Mouse (Mus musculus) CH12.LX (cell line): ENCODE data around the gene Ppa2. TPM values are rescaled to one million over a fixed set of nuclear protein-coding genes. Genes with fewer than 3 reads are reported as not detected.
A peak's percentile ranks its signal among the peaks of the same experiment; 100 is the strongest.

Source experiments
- DNase-seq: peaks from one replicate; pipeline ENCODE4 v3.0.0-alpha.2; 2013; ENCODE audit errors: extremely low read depth
- H3K27ac ChIP-seq: 2 replicates; pipeline ENCODE4 v1.5.1; 2012; ENCODE audit warnings: low read depth, mild to moderate bottlenecking, control low read depth, moderate library complexity; ENCODE audit not compliant: insufficient read depth
- H3K27me3 ChIP-seq: replicated peaks from 2 replicates; pipeline ENCODE3; 2012; ENCODE audit warnings: inconsistent platforms
- H3K36me3 ChIP-seq, 2 experiments: replicated peaks in 1 of 2; 2 replicates each; pipeline versions ENCODE3 to v1.6.1; 2012; ENCODE audit warnings: inconsistent platforms in 1 of 2, low read length in 1 of 2, mild to moderate bottlenecking in 1 of 2, mixed read lengths in 1 of 2, moderate library complexity in 1 of 2; ENCODE audit not compliant: control insufficient read depth in 1 of 2, insufficient read depth in 1 of 2
- H3K4me1 ChIP-seq, 2 experiments: 2 replicates each; pipeline ENCODE4 v1.6.1; 2012; ENCODE audit warnings: inconsistent platforms in 1 of 2, moderate library complexity in 1 of 2; ENCODE audit not compliant: insufficient read depth in 2 of 2, control insufficient read depth in 1 of 2
- H3K4me2 ChIP-seq: 2 replicates; pipeline ENCODE4 v1.6.1; 2012; ENCODE audit warnings: low read depth, mild to moderate bottlenecking, control low read depth; ENCODE audit not compliant: poor library complexity, insufficient read depth, severe bottlenecking
- H3K4me3 ChIP-seq, 3 experiments: fragments of 150-350 bp in 1 of 3; sonication (generic) in 1 of 3; replicated peaks in 1 of 3; 2 replicates each; pipeline versions ENCODE3 to v1.5.1; 2011 to 2012; ENCODE audit warnings: low read depth in 2 of 3, low read length in 2 of 3, mild to moderate bottlenecking in 2 of 3, moderate library complexity in 2 of 3, control low read depth in 1 of 3, improper control_type of control experiment in 1 of 3, inconsistent platforms in 1 of 3, mixed read lengths in 1 of 3; ENCODE audit not compliant: poor library complexity in 1 of 3
- H3K79me2 ChIP-seq: replicated peaks from 2 replicates; pipeline ENCODE4 v1.6.1; 2012; ENCODE audit warnings: mild to moderate bottlenecking, moderate library complexity; ENCODE audit not compliant: control insufficient read depth, poor library complexity, insufficient read depth, severe bottlenecking; ENCODE audit errors: extremely low read depth
- H3K9ac ChIP-seq: 2 replicates; pipeline ENCODE4 v1.6.1; 2012; ENCODE audit warnings: low read depth, mild to moderate bottlenecking, control low read depth, moderate library complexity; ENCODE audit not compliant: insufficient read depth
- H3K9me3 ChIP-seq: replicated peaks from 2 replicates; pipeline ENCODE3; 2012; ENCODE audit warnings: low read length, inconsistent platforms, mixed read lengths
- BHLHE40 ChIP-seq: IDR thresholded peaks from 2 replicates; pipeline ENCODE4 v1.6.1; 2011; ENCODE audit warnings: mild to moderate bottlenecking, low read depth, low read length, improper control_type of control experiment
- CHD1 ChIP-seq: IDR thresholded peaks from 2 replicates; pipeline ENCODE4 v1.6.1; 2012; ENCODE audit warnings: low read depth, low read length, improper control_type of control experiment, inconsistent platforms
- CHD2 ChIP-seq: IDR thresholded peaks from 2 replicates; pipeline ENCODE4 v1.6.1; 2011; ENCODE audit warnings: low read length, improper control_type of control experiment
- E2F4 ChIP-seq: IDR thresholded peaks from 2 replicates; pipeline ENCODE4 v1.6.1; 2011; ENCODE audit warnings: low read depth, low read length, improper control_type of control experiment; ENCODE audit not compliant: insufficient replicate concordance
- ELF1 ChIP-seq: IDR thresholded peaks from 2 replicates; pipeline ENCODE4 v1.6.1; 2014; ENCODE audit warnings: low read depth, mild to moderate bottlenecking, inconsistent platforms, low read length, improper control_type of control experiment
- EP300 ChIP-seq: IDR thresholded peaks from 2 replicates; pipeline ENCODE4 v1.6.1; 2011; ENCODE audit warnings: low read length, improper control_type of control experiment
- ETS1 ChIP-seq: conservative IDR thresholded peaks from 2 replicates; pipeline ENCODE4 v1.6.1; 2012; ENCODE audit warnings: low read depth, mild to moderate bottlenecking, inconsistent platforms, low read length, improper control_type of control experiment, moderate library complexity
- GABPA ChIP-seq: IDR thresholded peaks from 2 replicates; pipeline ENCODE4 v1.6.1; 2012; ENCODE audit warnings: low read depth, low read length, improper control_type of control experiment, inconsistent platforms; ENCODE audit not compliant: insufficient replicate concordance
- HCFC1 ChIP-seq: IDR thresholded peaks from 2 replicates; pipeline ENCODE4 v1.6.1; 2012; ENCODE audit warnings: low read depth, mild to moderate bottlenecking, inconsistent platforms, low read length, improper control_type of control experiment
- IRF4 ChIP-seq: IDR thresholded peaks from 2 replicates; pipeline ENCODE4 v1.6.1; 2014; ENCODE audit warnings: low read depth, mild to moderate bottlenecking, inconsistent platforms, low read length, improper control_type of control experiment
- JUND ChIP-seq: conservative IDR thresholded peaks from 2 replicates; pipeline ENCODE4 v1.6.1; 2011; ENCODE audit warnings: low read depth, low read length, improper control_type of control experiment
- KAT2A ChIP-seq: IDR thresholded peaks from 2 replicates; pipeline ENCODE4 v1.6.1; 2012; ENCODE audit warnings: low read length, improper control_type of control experiment, inconsistent platforms; ENCODE audit not compliant: insufficient replicate concordance
- MAFK ChIP-seq: IDR thresholded peaks from 2 replicates; pipeline ENCODE4 v1.6.1; 2011; ENCODE audit warnings: low read length, improper control_type of control experiment; ENCODE audit not compliant: insufficient replicate concordance
- MAX ChIP-seq: IDR thresholded peaks from 2 replicates; pipeline ENCODE4 v1.6.1; 2011; ENCODE audit warnings: low read length, improper control_type of control experiment
- MAZ ChIP-seq: IDR thresholded peaks from 2 replicates; pipeline ENCODE4 v1.6.1; 2012; ENCODE audit warnings: low read depth, mild to moderate bottlenecking, inconsistent platforms, low read length, improper control_type of control experiment, moderate library complexity
- MEF2A ChIP-seq: IDR thresholded peaks from 2 replicates; pipeline ENCODE4 v1.6.1; 2014; ENCODE audit warnings: low read depth, mild to moderate bottlenecking, inconsistent platforms, low read length, improper control_type of control experiment, borderline replicate concordance
- MXI1 ChIP-seq: IDR thresholded peaks from 2 replicates; pipeline ENCODE4 v1.6.1; 2011; ENCODE audit warnings: mild to moderate bottlenecking, low read depth, low read length, improper control_type of control experiment
- MYC ChIP-seq: IDR thresholded peaks from 2 replicates; pipeline ENCODE4 v1.6.1; 2011; ENCODE audit warnings: low read depth, mild to moderate bottlenecking, improper control_type of control experiment, low read length
- NRF1 ChIP-seq: IDR thresholded peaks from 2 replicates; pipeline ENCODE4 v1.6.1; 2014; ENCODE audit warnings: low read depth, mild to moderate bottlenecking, inconsistent platforms, low read length, improper control_type of control experiment, moderate library complexity
- PAX5 ChIP-seq: IDR thresholded peaks from 2 replicates; pipeline ENCODE4 v1.6.1; 2012; ENCODE audit warnings: low read length, inconsistent platforms, mixed read lengths
- POLR2A ChIP-seq: IDR thresholded peaks from 2 replicates; pipeline ENCODE4 v1.6.1; 2011; ENCODE audit warnings: low read depth, mild to moderate bottlenecking, improper control_type of control experiment, low read length
- POLR2AphosphoS2 ChIP-seq: IDR thresholded peaks from 2 replicates; pipeline ENCODE4 v1.6.1; 2011; ENCODE audit warnings: low read depth, low read length, improper control_type of control experiment
- RCOR1 ChIP-seq: conservative IDR thresholded peaks from 2 replicates; pipeline ENCODE4 v1.6.1; 2012; ENCODE audit warnings: low read depth, mild to moderate bottlenecking, inconsistent platforms, low read length, improper control_type of control experiment
- TBP ChIP-seq: conservative IDR thresholded peaks from 2 replicates; pipeline ENCODE4 v1.6.1; 2011; ENCODE audit warnings: low read depth, low read length, improper control_type of control experiment
- TCF12 ChIP-seq: IDR thresholded peaks from 2 replicates; pipeline ENCODE4 v1.6.1; 2014; ENCODE audit warnings: low read depth, mild to moderate bottlenecking, inconsistent platforms, low read length, improper control_type of control experiment
- UBTF ChIP-seq: IDR thresholded peaks from 2 replicates; pipeline ENCODE4 v1.6.1; 2012; ENCODE audit warnings: low read depth, mild to moderate bottlenecking, inconsistent platforms, low read length, improper control_type of control experiment, moderate library complexity
- USF1 ChIP-seq: IDR thresholded peaks from 2 replicates; pipeline ENCODE4 v1.6.1; 2014; ENCODE audit warnings: low read depth, mild to moderate bottlenecking, inconsistent platforms, low read length, improper control_type of control experiment
- ZC3H11A ChIP-seq: IDR thresholded peaks from 2 replicates; pipeline ENCODE4 v1.6.1; 2012; ENCODE audit warnings: low read depth, mild to moderate bottlenecking, inconsistent platforms, low read length, improper control_type of control experiment
- ZKSCAN1 ChIP-seq: IDR thresholded peaks from 2 replicates; pipeline ENCODE4 v1.6.1; 2012; ENCODE audit warnings: low read depth, inconsistent platforms, low read length, improper control_type of control experiment, borderline replicate concordance
- ZNF384 ChIP-seq: IDR thresholded peaks from 2 replicates; pipeline ENCODE4 v1.6.1; 2012; ENCODE audit warnings: low read depth, low read length, improper control_type of control experiment, inconsistent platforms
- dilution Hi-C: fragments of 300-500 bp; cut with MboI; formaldehyde crosslinking; loops from 2 replicates; pipeline ENCODE4 v1.14.3; 2020; ENCODE audit warnings: low sequenced_read_pairs; ENCODE audit not compliant: extremely low pct_unique_long_range_greater_than_20kb, extremely low pct_ligation_motif_present
- in situ Hi-C: fragments of 300-500 bp; cut with MboI; formaldehyde crosslinking; loops from 3 replicates; pipeline ENCODE4 v1.14.3; 2019; ENCODE audit warnings: low sequenced_read_pairs, low pct_ligation_motif_present, low pct_unique_long_range_greater_than_20kb, mixed read lengths
- polyA plus RNA-seq: library from polyadenylated mRNA; unstranded; fragments of >175 nt; gene quantifications from 2 replicates; pipeline ENCODE4 v1.2.1, GENCODE M21; 2012; ENCODE audit warnings: low read depth; ENCODE audit not compliant: insufficient read length
- total RNA-seq, 2 experiments: library from RNA; depleted of rRNA; stranded (reverse); fragments of 300-350 nt in 1 of 2; fragments of >200 nt in 1 of 2; gene quantifications; 2 replicates each; pipeline ENCODE4 v1.2.3; 2012 to 2014

Gene Ppa2
- total and polyA plus RNA-seq, 3 experiments, result 98.3 to 132 (median 119) TPM

DNA sequence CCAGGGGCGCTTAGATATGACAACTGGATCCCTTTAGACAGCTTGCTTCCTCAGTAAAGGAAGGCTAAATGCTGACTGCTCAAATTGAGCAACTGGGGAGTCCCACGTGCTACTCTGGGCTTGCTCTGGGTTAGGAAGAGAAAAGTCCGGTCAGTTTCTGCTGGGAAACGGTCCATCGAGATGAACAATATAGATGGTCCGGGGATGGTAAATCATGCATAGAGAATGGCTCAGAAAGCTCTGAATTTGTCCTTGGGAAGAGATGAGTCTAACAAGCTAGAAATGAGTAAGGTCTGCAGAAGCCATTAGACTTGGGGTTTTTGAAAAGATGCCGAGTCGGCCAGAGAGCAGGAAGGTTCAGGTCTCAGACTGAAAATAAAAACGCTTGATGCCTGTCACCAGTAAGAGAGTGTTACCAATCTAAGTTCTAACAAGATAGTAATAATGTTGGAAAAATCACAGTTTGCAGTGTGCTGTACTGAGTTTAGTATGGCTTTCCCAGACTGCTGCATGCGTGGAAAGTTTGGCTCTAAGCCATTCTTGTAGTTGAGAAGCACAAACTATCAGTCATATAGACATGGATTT is 80.0 kb downstream of the Ppa2 start (continued):
- 0 out of 2 replicates have a peak, but pooled peaks have one; percentile 57 for TF ChIP-seq KAT2A
- TF ChIP-seq E2F4, result peak; percentile 40; the same call in 1 of the 2 replicates
- no peak for TF ChIP-seq PAX5
- 0 out of 2 replicates have a peak, but pooled peaks have one; percentile 33 for TF ChIP-seq TBP
- TF ChIP-seq NRF1, result 0 out of 2 replicates have a peak, but pooled peaks have one; percentile 40
- TF ChIP-seq POLR2A, result no peak; the same call in none of the 2 replicates
- TF ChIP-seq HCFC1, result no peak; the same call in 1 of the 2 replicates
- TF ChIP-seq BHLHE40, result peak; percentile 83
- peak; percentile 95 for TF ChIP-seq MAX
- peak; percentile 84 for TF ChIP-seq MAZ
- TF ChIP-seq CHD2, result peak; percentile 88
- TF ChIP-seq CHD1, result no peak; the same call in none of the 2 replicates
- TF ChIP-seq EP300, result peak; percentile 98
- peak; percentile 29; the same call in 1 of the 2 replicates for TF ChIP-seq USF1
- TF ChIP-seq ELF1, result peak; percentile 45
- TF ChIP-seq RCOR1, result peak; percentile 97
- no peak for TF ChIP-seq ZKSCAN1
- TF ChIP-seq UBTF, result 0 out of 2 replicates have a peak, but pooled peaks have one; percentile 44
- no peak for TF ChIP-seq POLR2AphosphoS2
- TF ChIP-seq MAFK, result peak; percentile 95
- TF ChIP-seq MXI1, result peak; percentile 84
- peak; percentile 95 for TF ChIP-seq ETS1

DNA sequence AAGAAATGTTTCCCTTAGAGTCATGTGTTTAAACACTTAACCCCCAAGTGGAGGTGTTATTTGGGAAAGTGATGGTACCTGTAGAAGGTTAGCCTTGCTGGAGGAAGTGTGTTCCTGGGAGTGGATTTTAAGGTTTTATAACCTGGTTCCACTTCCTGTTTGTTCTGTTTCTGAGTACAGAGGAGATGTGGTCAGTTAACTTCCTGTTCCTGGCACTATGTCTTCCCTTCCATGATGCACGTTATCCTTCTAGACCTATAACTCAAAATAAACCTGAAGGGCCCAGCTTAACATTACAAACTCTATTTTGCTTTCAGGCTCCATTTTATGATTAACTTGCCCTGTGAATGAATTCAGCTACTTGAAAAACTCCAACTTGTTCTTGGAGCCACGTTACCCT is 84.6 kb downstream of the Ppa2 start:
- H3K9me3 ChIP-seq, result peaks cover 2% of the 10 kb centered on the region
- in situ Hi-C loops (no loop called here), dilution Hi-C loops (no loop called here)
- H3K27ac ChIP-seq, result no peak overlapping the region
- no peaks in the 10 kb centered on the region for H3K27me3 ChIP-seq
- no peaks in the 10 kb centered on the region for H3K79me2 ChIP-seq
- H3K4me3 ChIP-seq, result no peak overlapping the region
- H3K36me3 ChIP-seq, result no peaks in the 10 kb centered on the region
- DNase-seq, result peak; percentile 48
- no peak overlapping the region for H3K9ac ChIP-seq
- no peak overlapping the region for H3K4me2 ChIP-seq
- H3K4me1 ChIP-seq, result peaks cover 7 to 18% of the 10 kb centered on the region in 2 experiments
- TF ChIP-seq TCF12 (0 out of 2 replicates have a peak, but pooled peaks have one; percentile 26), ELF1 (peak; percentile 80), EP300 (peak; percentile 83), ZNF384 (no peak), ZKSCAN1 (no peak), GABPA (no peak), JUND (peak; percentile 41; the same call in 1 of the 2 replicates), MEF2A (0 out of 2 replicates have a peak, but pooled peaks have one; percentile 44), MYC (peak; percentile 52; the same call in 1 of the 2 replicates), RCOR1 (peak; percentile 77; the same call in 1 of the 2 replicates), POLR2A (no peak), BHLHE40 (0 out of 2 replicates have a peak, but pooled peaks have one; percentile 12), IRF4 (peak; percentile 69; the same call in 1 of the 2 replicates), HCFC1 (peak; percentile 53; the same call in 1 of the 2 replicates), ZC3H11A (no peak)
